10 mouse cellular contexts compared by ENCODE assay signal in the genomic region with DNA sequence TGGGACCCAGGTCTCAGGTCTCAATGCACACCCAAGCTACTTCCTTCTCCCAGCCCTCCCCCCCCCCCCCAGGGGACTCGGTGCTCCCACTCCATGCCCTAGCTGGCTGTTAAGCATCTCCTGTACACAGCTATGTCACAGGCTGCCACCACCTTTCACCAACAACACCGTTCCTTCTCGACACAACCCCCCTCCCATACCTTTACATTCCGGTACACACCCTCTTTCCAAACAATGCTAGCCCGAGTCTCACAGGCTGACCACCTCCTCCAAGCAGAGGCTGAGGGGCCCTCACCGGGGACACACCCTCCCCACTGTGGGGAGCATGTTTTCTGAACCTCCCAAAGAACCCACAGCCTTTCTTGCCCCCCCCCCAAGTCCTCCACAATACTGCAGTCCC. TPM values are rescaled to one million over a fixed set of nuclear protein-coding genes. Genes with fewer than 3 reads are reported as not detected.
A peak's percentile ranks its signal among the peaks of the same experiment; 100 is the strongest.
DNase-seq lines count a peak whose midpoint lies in the region; ATAC-seq and TF ChIP-seq lines count a peak whose summit lies in the region.
"Had no signal": no experiment of that assay in that cellular context is flagged by ENCODE, and none has a peak within 500 bp of the region (broad histone marks: within the 10 kb centered on the region; RNA-seq: fewer than 3 reads in every experiment).

No protein-coding gene starts in this region.

- peak overlapping the region; percentile 43 for H3K9ac ChIP-seq in midbrain, embryonic 11.5 days (ENCODE audit: low read length)

- ATAC-seq in midbrain, embryonic 11.5 days (ENCODE audit: low FRiP score) = no peak

- TF ChIP-seq POLR2A in kidney, adult 2 months (IDR thresholded peaks at IDR 0.05; ENCODE audit: low read depth, low read length) = no peak

- 1% methylated on average over 6 of the region's 6 CpGs for WGBS in hindbrain, embryonic 10.5 days
- 1% methylated on average over 6 of the region's 6 CpGs for WGBS in midbrain, embryonic 11.5 days
- 32% methylated on average over 6 of the region's 6 CpGs for WGBS in kidney, adult 2 months

- H3K4me1 ChIP-seq in hindbrain, embryonic 10.5 days (replicated peaks) = peaks cover 80% of the 10 kb centered on the region
- H3K4me1 ChIP-seq in midbrain, embryonic 11.5 days (ENCODE audit: control insufficient read depth, insufficient read depth, low read length) = peaks cover 49% of the 10 kb centered on the region
- H3K4me1 ChIP-seq in kidney, adult 2 months (ENCODE audit: control insufficient read depth, insufficient read depth, low read length) = peaks cover 13% of the 10 kb centered on the region

- TF ChIP-seq CTCF in kidney, adult 2 months (conservative IDR thresholded peaks at IDR 0.05; ENCODE audit: insufficient read depth, insufficient read length, low read depth, low read length) = no peak

- H3K27ac ChIP-seq in hindbrain, embryonic 10.5 days = peak overlapping the region; percentile 97
- no peak overlapping the region for H3K27ac ChIP-seq in midbrain, embryonic 11.5 days (ENCODE audit: low read depth, low read length)
- no peak overlapping the region for H3K27ac ChIP-seq in kidney, adult 2 months (ENCODE audit: insufficient read depth, low read depth, low read length)

- peaks cover 19% of the 10 kb centered on the region for H3K36me3 ChIP-seq in hindbrain, embryonic 10.5 days
- H3K36me3 ChIP-seq in midbrain, embryonic 11.5 days (ENCODE audit: control insufficient read depth, insufficient read depth, low read length) = 0 out of 2 replicates have a peak, but pooled peaks cover 3% of the 10 kb centered on the region
- no peaks in the 10 kb centered on the region for H3K36me3 ChIP-seq in kidney, adult 2 months (ENCODE audit: control insufficient read depth, insufficient read depth, low read length)

- peak overlapping the region; percentile 70 for H3K4me2 ChIP-seq in midbrain, embryonic 11.5 days

- no peaks in the 10 kb centered on the region for H3K9me3 ChIP-seq in hindbrain, embryonic 10.5 days
- no peaks in the 10 kb centered on the region for H3K9me3 ChIP-seq in midbrain, embryonic 11.5 days (ENCODE audit: control insufficient read depth, low read length)

- peak; percentile 19 for DNase-seq in urinary bladder, postnatal 25 days (ENCODE audit: low spot score)
- no peak for DNase-seq in urinary bladder, postnatal 10 days (ENCODE audit: low spot score)
- DNase-seq in hindbrain, embryonic 10.5 days (ENCODE audit: low spot score) = no peak
- no peak for DNase-seq in midbrain, embryonic 11.5 days (ENCODE audit: low spot score, missing footprints)
- DNase-seq in adrenal gland, adult 2 months = no peak
- DNase-seq in retina, embryonic 14.5 days (ENCODE audit: low spot score) = no peak
- no peak for DNase-seq in kidney, adult 2 months
- DNase-seq: cerebellum, postnatal 14 days; retina, postnatal 1 day had no signal

- H3K27me3 ChIP-seq in hindbrain, embryonic 10.5 days (ENCODE audit: insufficient read depth, poor library complexity, severe bottlenecking) = peaks cover 5% of the 10 kb centered on the region; the same call in 1 of the 2 replicates
- peaks cover 11% of the 10 kb centered on the region; the same call in 1 of the 2 replicates for H3K27me3 ChIP-seq in midbrain, embryonic 11.5 days (ENCODE audit: control insufficient read depth, insufficient read depth, low read length)
- no peaks in the 10 kb centered on the region for H3K27me3 ChIP-seq in kidney, adult 2 months (replicated peaks; ENCODE audit: control insufficient read depth, insufficient read depth, low read length)

- H3K4me3 ChIP-seq in hindbrain, embryonic 10.5 days = peak overlapping the region; percentile 79
- H3K4me3 ChIP-seq in midbrain, embryonic 11.5 days (ENCODE audit: low read depth, low read length) = peak overlapping the region; percentile 58
- no peak overlapping the region for H3K4me3 ChIP-seq in kidney, adult 2 months (ENCODE audit: insufficient read depth, low read depth, low read length)

RNA-seq across cellular contexts. Expression of gene Inava, which starts 2.5 kb away (rescaled TPM):
- polyA plus RNA-seq in hindbrain, embryonic 10.5 days (2016; fragmentation: Nextera tagmentation; extraction: Ambion mirVana) = 19.8 and 25.6 TPM in 2 replicates
- polyA plus RNA-seq in midbrain, embryonic 11.5 days (2014; fragmentation: Nextera tagmentation; extraction: Ambion mirVana) = 10.8 and 12.7 TPM in 2 replicates
- under 1 TPM in 1 of 2 experiments, not detected in 1; 0.24 TPM for total RNA-seq in adrenal gland, adult 2 months (2021)
- polyA plus RNA-seq in adrenal gland, adult 2 months (2012; rRNA removed) = 0.19 and 0.33 TPM in 2 replicates
- polyA plus RNA-seq in kidney, adult 2 months (2012; rRNA removed) = 10.5 and 13.5 TPM in 2 replicates

RNA-seq across cellular contexts. Expression of gene Mroh3, which starts 19.0 kb away (rescaled TPM):
- 0.40 and 0.47 TPM in 2 replicates for polyA plus RNA-seq in hindbrain, embryonic 10.5 days (2016; fragmentation: Nextera tagmentation; extraction: Ambion mirVana)
- polyA plus RNA-seq in midbrain, embryonic 11.5 days (2014; fragmentation: Nextera tagmentation; extraction: Ambion mirVana) = 0.73 and 0.75 TPM in 2 replicates
- not detected for total RNA-seq in adrenal gland, adult 2 months (2021)
- not detected in 2 replicates for polyA plus RNA-seq in adrenal gland, adult 2 months (2012; rRNA removed)
- 0.10 and 0.44 TPM in 2 replicates for polyA plus RNA-seq in kidney, adult 2 months (2012; rRNA removed)
- polyA plus RNA-seq: liver, embryonic 16.5 days had no signal

RNA-seq across cellular contexts. Expression of gene Gpr25, which starts 29.1 kb away (rescaled TPM):
- not detected in 2 replicates for polyA plus RNA-seq in hindbrain, embryonic 10.5 days (2016; fragmentation: Nextera tagmentation; extraction: Ambion mirVana)
- not detected in 2 replicates for polyA plus RNA-seq in midbrain, embryonic 11.5 days (2014; fragmentation: Nextera tagmentation; extraction: Ambion mirVana)
- total RNA-seq in adrenal gland, adult 2 months (2021) = not detected
- 0.36 TPM in 1 of 2 replicates, not detected in the other for polyA plus RNA-seq in adrenal gland, adult 2 months (2012; rRNA removed)
- 0.09 and 0.30 TPM in 2 replicates for polyA plus RNA-seq in kidney, adult 2 months (2012; rRNA removed)
- polyA plus RNA-seq: liver, embryonic 16.5 days had no signal
